Mouse (Mus musculus) erythroblast, adult 5-6 weeks (primary cell): ENCODE data around the gene Usp42. TPM values are rescaled to one million over a fixed set of nuclear protein-coding genes. Genes with fewer than 3 reads are reported as not detected.

ENCODE experiments used
- total RNA-seq, 2 experiments: library from RNA; stranded (forward) in 1 of 2; stranded (reverse) in 1 of 2; fragments of 150-400 nt in 1 of 2; fragments of 200-764, 138-1000 nt in 1 of 2; gene quantifications; 2 replicates each; pipeline versions ENCODE4 v1.2.3 to v1.2.4; 2015 to 2017; ENCODE audit warnings: low replicate concordance in 2 of 2

Usp42 gene
- total RNA-seq, 2 experiments from 2014 or later = 3.6 to 9.6 TPM

Other genes with a start within 250 kb of the Usp42 start
- gene Rac1, start 204.2 kb downstream of the Usp42 start, total RNA-seq (2015; ENCODE audit: low replicate concordance) = 122 and 144 TPM in 2 replicates
- gene Rac1, start 204.2 kb downstream of the Usp42 start, total RNA-seq (2017; ENCODE audit: low replicate concordance) = 42.5 and 72.4 TPM in 2 replicates
- gene Cyth3, start 109.8 kb downstream of the Usp42 start, total RNA-seq (2015; ENCODE audit: low replicate concordance) = 105 and 106 TPM in 2 replicates
- gene Cyth3, start 109.8 kb downstream of the Usp42 start, total RNA-seq (2017; ENCODE audit: low replicate concordance) = 145 and 205 TPM in 2 replicates
- gene Eif2ak1, start 85.5 kb upstream of the Usp42 start, total RNA-seq (2015; ENCODE audit: low replicate concordance) = 338 and 412 TPM in 2 replicates
- 746 and 827 TPM in 2 replicates for gene Eif2ak1, start 85.5 kb upstream of the Usp42 start, total RNA-seq (2017; ENCODE audit: low replicate concordance)
- gene Ankrd61, start 165.4 kb upstream of the Usp42 start, total RNA-seq (2015; ENCODE audit: low replicate concordance) = not detected in 2 replicates
- gene Ankrd61, start 165.4 kb upstream of the Usp42 start, total RNA-seq (2017; ENCODE audit: low replicate concordance) = 2.9 and 10.7 TPM in 2 replicates
- 15.7 and 20.4 TPM in 2 replicates for gene Aimp2, start 177.6 kb upstream of the Usp42 start, total RNA-seq (2015; ENCODE audit: low replicate concordance)
- gene Aimp2, start 177.6 kb upstream of the Usp42 start, total RNA-seq (2017; ENCODE audit: low replicate concordance) = 14.6 and 25.8 TPM in 2 replicates
- 2.5 and 6.1 TPM in 2 replicates for gene Pms2, start 177.7 kb upstream of the Usp42 start, total RNA-seq (2015; ENCODE audit: low replicate concordance)
- gene Pms2, start 177.7 kb upstream of the Usp42 start, total RNA-seq (2017; ENCODE audit: low replicate concordance) = 14.8 and 17.8 TPM in 2 replicates
- not detected in 2 replicates for gene Gm42421, start 195.9 kb upstream of the Usp42 start, total RNA-seq (2015; ENCODE audit: low replicate concordance)
- 6.0 TPM in 1 of 2 replicates, not detected in the other for gene Gm42421, start 195.9 kb upstream of the Usp42 start, total RNA-seq (2017; ENCODE audit: low replicate concordance)
- gene Rsph10b, start 200.8 kb upstream of the Usp42 start, total RNA-seq (2015; ENCODE audit: low replicate concordance) = 4.4 TPM in 1 of 2 replicates, not detected in the other
- gene Rsph10b, start 200.8 kb upstream of the Usp42 start, total RNA-seq (2017; ENCODE audit: low replicate concordance) = 3.8 and 7.0 TPM in 2 replicates